Mouse (Mus musculus) C2C12 (cell line): ENCODE results near the gene Zfp637. TPM values are rescaled to one million over a fixed set of nuclear protein-coding genes. Genes with fewer than 3 reads are reported as not detected.

Experiments
- H3K27me3 ChIP-seq: one replicate; pipeline ENCODE4 v1.6.1; 2011; ENCODE audit not compliant: control insufficient read depth, insufficient read depth, insufficient read length
- H3K36me3 ChIP-seq: one replicate; pipeline ENCODE4 v1.6.1; 2011; ENCODE audit not compliant: control insufficient read depth, insufficient read depth
- H3K4me3 ChIP-seq: one replicate; pipeline ENCODE4 v1.5.1; 2011; ENCODE audit warnings: mild to moderate bottlenecking, control low read depth; ENCODE audit not compliant: poor library complexity, insufficient read depth, severe bottlenecking
- H3K79me2 ChIP-seq: one replicate; pipeline ENCODE4 v1.6.1; 2011; ENCODE audit not compliant: control insufficient read depth, insufficient read depth
- H3K79me3 ChIP-seq: one replicate; pipeline ENCODE4 v1.6.1; 2011; ENCODE audit warnings: low read depth, control low read depth
- H3ac ChIP-seq: one replicate; pipeline ENCODE3; 2011; ENCODE audit warnings: low read depth; ENCODE audit not compliant: control insufficient read depth, insufficient read length
- CEBPB ChIP-seq: IDR thresholded peaks from one replicate; pipeline ENCODE4 v1.6.1; 2011; ENCODE audit warnings: low read depth, mild to moderate bottlenecking, control low read depth, moderate library complexity
- CTCF ChIP-seq: IDR thresholded peaks from one replicate; pipeline ENCODE4 v1.5.1; 2011; ENCODE audit not compliant: control insufficient read depth, insufficient read depth, insufficient read length
- FOSL1 ChIP-seq: IDR thresholded peaks from one replicate; pipeline ENCODE4 v1.8.0; 2011; ENCODE audit warnings: mild to moderate bottlenecking, low read length; ENCODE audit not compliant: poor library complexity, insufficient read depth, severe bottlenecking
- MAX ChIP-seq: IDR thresholded peaks from one replicate; pipeline ENCODE4 v1.6.1; 2011; ENCODE audit warnings: mild to moderate bottlenecking, control low read depth
- MYOD1 ChIP-seq: IDR thresholded peaks from one replicate; pipeline ENCODE4 v1.6.1; 2011; ENCODE audit warnings: low read depth; ENCODE audit not compliant: control insufficient read depth, insufficient read length
- MYOG ChIP-seq: IDR thresholded peaks from one replicate; pipeline ENCODE4 v1.6.1; 2011; ENCODE audit not compliant: control insufficient read depth, insufficient read length; ENCODE audit errors: extremely low read depth
- USF1 ChIP-seq: IDR thresholded peaks from one replicate; pipeline ENCODE4 v1.6.1; 2011; ENCODE audit warnings: low read depth, mild to moderate bottlenecking, control low read depth, moderate library complexity
- polyA plus RNA-seq: library from polyadenylated mRNA; unstranded; fragments of >200 nt; fragmentation: generic; extraction: Trizol; gene quantifications from one replicate; pipeline ENCODE4 v1.2.1, GENCODE M21; 2012; ENCODE audit warnings: missing spikeins

Gene Zfp637
- polyA plus RNA-seq, 1 experiment: 53.2 TPM

DNA sequence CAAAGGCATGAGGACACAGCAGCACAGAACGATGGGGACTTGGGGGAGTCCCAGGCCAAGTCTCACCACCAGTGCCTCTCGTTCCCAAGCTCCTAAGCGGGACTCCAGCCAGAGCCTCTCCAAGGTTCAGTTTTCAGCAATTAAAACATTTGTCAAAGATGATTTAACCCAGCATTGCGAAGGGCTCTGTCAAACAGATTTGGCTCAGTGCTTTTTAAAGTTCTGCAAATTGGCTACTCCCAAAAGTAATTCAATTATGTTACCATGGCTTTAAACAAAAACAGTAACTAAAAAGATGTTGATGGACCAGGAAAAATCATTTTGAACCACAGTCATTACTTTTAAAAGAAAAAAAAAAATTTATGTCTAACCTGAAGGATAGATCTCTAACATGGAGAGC, 30.3 kb upstream of the Zfp637 start:
- Histone ChIP-seq H3K79me2 (no peaks in the 10 kb centered on the region), H3ac (no peak overlapping the region), H3K4me3 (no peak overlapping the region), H3K36me3 (no peaks in the 10 kb centered on the region), H3K27me3 (peaks cover 32% of the 10 kb centered on the region), H3K79me3 (no peaks in the 10 kb centered on the region)
- TF ChIP-seq CTCF: no peak

DNA sequence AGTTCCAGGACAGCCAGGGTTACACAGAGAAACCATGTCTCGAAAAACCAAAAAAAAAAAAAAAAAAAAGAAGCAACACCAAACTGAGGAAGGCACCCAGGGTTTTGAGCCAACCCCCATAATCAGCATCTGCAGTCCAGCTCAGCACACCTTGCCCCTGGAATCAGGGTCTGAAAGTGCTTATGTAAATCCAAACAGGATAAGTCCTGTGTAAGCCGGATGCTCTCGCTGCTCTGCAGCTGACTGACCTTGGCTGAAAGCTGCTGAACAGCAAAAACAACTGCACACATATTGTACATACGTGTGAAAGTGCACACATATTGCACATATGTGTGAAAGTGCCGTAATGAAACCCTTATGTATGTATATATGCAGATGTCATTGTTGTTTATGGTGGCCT, 29.7 kb upstream of the Zfp637 start:
- no peaks in the 10 kb centered on the region for H3K79me3 ChIP-seq
- no peaks in the 10 kb centered on the region for H3K36me3 ChIP-seq
- H3K4me3 ChIP-seq: no peak overlapping the region
- no peak overlapping the region for H3ac ChIP-seq
- H3K27me3 ChIP-seq: peaks cover 32% of the 10 kb centered on the region
- TF ChIP-seq USF1 (no peak), CTCF (no peak), MYOG (no peak), FOSL1 (no peak)
- no peaks in the 10 kb centered on the region for H3K79me2 ChIP-seq

GRCm38 (mm10) chr6:117814681-117815080, 26.3 kb upstream of the Zfp637 start:
- peaks cover 18% of the 10 kb centered on the region for H3K27me3 ChIP-seq
- no peak for TF ChIP-seq MAX
- no peak for TF ChIP-seq MYOD1
- TF ChIP-seq USF1: no peak
- no peak for TF ChIP-seq MYOG
- TF ChIP-seq FOSL1: no peak
- no peak for TF ChIP-seq CEBPB
- no peak for TF ChIP-seq CTCF
- H3K4me3 ChIP-seq: no peak overlapping the region
- no peaks in the 10 kb centered on the region for H3K79me3 ChIP-seq
- H3ac ChIP-seq: no peak overlapping the region
- H3K36me3 ChIP-seq: no peaks in the 10 kb centered on the region
- no peaks in the 10 kb centered on the region for H3K79me2 ChIP-seq

GRCm38 (mm10) chr6:117817108-117817541, 23.9 kb upstream of the Zfp637 start:
- Histone ChIP-seq H3K4me3 (no peak overlapping the region), H3K79me3 (no peaks in the 10 kb centered on the region), H3K27me3 (no peaks in the 10 kb centered on the region), H3ac (no peak overlapping the region), H3K36me3 (no peaks in the 10 kb centered on the region), H3K79me2 (no peaks in the 10 kb centered on the region)
- no peak for TF ChIP-seq MYOG
- TF ChIP-seq FOSL1: no peak
- TF ChIP-seq MYOD1: no peak
- no peak for TF ChIP-seq CEBPB
- TF ChIP-seq CTCF: no peak
- TF ChIP-seq MAX: no peak
- TF ChIP-seq USF1: no peak

DNA sequence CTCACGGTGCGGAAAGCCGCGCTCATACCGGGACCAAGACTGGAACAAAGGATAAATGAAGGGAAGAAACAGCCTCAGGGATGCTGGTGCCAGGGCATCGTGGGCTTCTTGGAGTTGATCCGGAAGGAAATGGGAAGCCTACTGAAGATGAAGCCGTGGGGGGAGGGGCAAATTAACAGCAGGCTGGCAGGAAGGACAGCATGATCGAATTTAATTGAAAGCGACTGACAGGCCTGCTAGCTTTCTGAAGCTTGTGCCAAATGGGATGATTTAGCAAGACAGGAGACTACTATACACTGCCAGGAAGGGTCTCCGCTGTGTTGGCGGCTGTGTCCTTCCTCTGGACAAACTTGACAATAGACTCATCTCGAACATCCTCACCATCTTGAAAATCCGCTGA, 20.7 kb upstream of the Zfp637 start:
- Histone ChIP-seq H3K79me3 (no peaks in the 10 kb centered on the region), H3K27me3 (no peaks in the 10 kb centered on the region), H3K36me3 (no peaks in the 10 kb centered on the region), H3K79me2 (no peaks in the 10 kb centered on the region), H3K4me3 (no peak overlapping the region), H3ac (no peak overlapping the region)
- TF ChIP-seq CTCF (no peak), MYOD1 (no peak), MAX (no peak), MYOG (no peak), FOSL1 (no peak), CEBPB (no peak), USF1 (no peak)

- TF ChIP-seq CEBPB (no peak), USF1 (no peak), MYOG (no peak), CTCF (no peak), FOSL1 (no peak), MYOD1 (no peak), MAX (no peak)
- no peaks in the 10 kb centered on the region for H3K79me2 ChIP-seq
- H3ac ChIP-seq: no peak overlapping the region
- no peaks in the 10 kb centered on the region for H3K79me3 ChIP-seq
- H3K4me3 ChIP-seq: no peak overlapping the region
- H3K36me3 ChIP-seq: no peaks in the 10 kb centered on the region
- H3K27me3 ChIP-seq: peaks cover 20% of the 10 kb centered on the region
These were observed 15.6 kb upstream of the Zfp637 start for GRCm38 (mm10) chr6:117825369-117825768.
